ENCODE assay signal across 9 mouse cellular contexts in the genomic region with DNA sequence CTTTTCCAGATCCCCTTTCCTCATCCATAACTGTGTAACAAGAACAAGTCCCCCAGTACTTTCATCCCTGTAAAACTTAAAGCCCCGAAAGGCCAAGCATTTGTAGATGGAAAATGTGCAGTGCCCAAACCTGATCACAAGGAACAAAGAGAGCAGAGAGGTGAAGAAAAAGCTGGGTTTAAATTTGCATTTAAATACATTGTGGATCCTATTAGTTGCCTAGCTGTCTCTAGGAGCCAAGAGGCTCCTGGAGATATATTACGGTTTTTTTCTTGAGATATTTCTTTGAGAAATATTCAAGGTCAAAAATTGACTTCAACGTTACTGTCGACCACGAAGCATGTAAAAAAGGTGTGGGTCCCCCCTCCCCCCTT. TPM values are rescaled to one million over a fixed set of nuclear protein-coding genes. Genes with fewer than 3 reads are reported as not detected.
DNase-seq lines count a peak whose midpoint lies in the region; ATAC-seq and TF ChIP-seq lines count a peak whose summit lies in the region.
"Had no signal": no experiment of that assay in that cellular context is flagged by ENCODE, and none has a peak within 500 bp of the region (broad histone marks: within the 10 kb centered on the region; RNA-seq: fewer than 3 reads in every experiment).

No protein-coding gene starts in this region.

- TF ChIP-seq CTCF in bone marrow macrophage, adult 2 months (IDR thresholded peaks at IDR 0.05; ENCODE audit: low read depth, low read length) = no peak

- H3K9ac ChIP-seq in heart, embryonic 15.5 days = no peak overlapping the region
- H3K9ac ChIP-seq in hindbrain, embryonic 14.5 days = peak overlapping the region; percentile 7
- no peak overlapping the region for H3K9ac ChIP-seq in midbrain, embryonic 13.5 days (replicated peaks)

- H3K27me3 ChIP-seq in heart, embryonic 15.5 days = no peaks in the 10 kb centered on the region
- no peaks in the 10 kb centered on the region for H3K27me3 ChIP-seq in hindbrain, embryonic 14.5 days (ENCODE audit: control insufficient read depth, insufficient read depth, low read length)
- H3K27me3 ChIP-seq in midbrain, embryonic 13.5 days = no peaks in the 10 kb centered on the region

- WGBS in heart, embryonic 15.5 days = 49% methylated on average over 5 of the region's 5 CpGs
- WGBS in hindbrain, embryonic 14.5 days = 9% methylated on average over 5 of the region's 5 CpGs
- WGBS in midbrain, embryonic 13.5 days = 7% methylated on average over 5 of the region's 5 CpGs

- TF ChIP-seq POLR2A in bone marrow macrophage, adult 2 months (IDR thresholded peaks at IDR 0.05; ENCODE audit: borderline replicate concordance, low read depth, low read length) = no peak

- no peaks in the 10 kb centered on the region for H3K36me3 ChIP-seq in heart, embryonic 15.5 days
- no peaks in the 10 kb centered on the region for H3K36me3 ChIP-seq in hindbrain, embryonic 14.5 days (replicated peaks; ENCODE audit: control insufficient read depth, insufficient read depth)
- H3K36me3 ChIP-seq in midbrain, embryonic 13.5 days = no peaks in the 10 kb centered on the region

- peaks cover 19% of the 10 kb centered on the region for H3K4me1 ChIP-seq in heart, embryonic 15.5 days (replicated peaks)
- H3K4me1 ChIP-seq in bone marrow macrophage, adult 2 months (ENCODE audit: control insufficient read depth, insufficient read depth, low read length) = peaks cover 20% of the 10 kb centered on the region
- H3K4me1 ChIP-seq in hindbrain, embryonic 14.5 days (replicated peaks; ENCODE audit: control insufficient read depth, insufficient read depth, low read length) = peaks cover 34% of the 10 kb centered on the region
- peaks cover 40% of the 10 kb centered on the region for H3K4me1 ChIP-seq in midbrain, embryonic 13.5 days (replicated peaks)

- DNase-seq in heart, postnatal 36 days = no peak
- no peak for DNase-seq in hindbrain, embryonic 14.5 days (ENCODE audit: low spot score)
- DNase-seq in natural killer cell, adult 2 months (ENCODE audit: low spot score in 2 of 2) = no peak
- DNase-seq in spleen, postnatal 4 days (ENCODE audit: low spot score in 2 of 2) = no peak
- no peak for DNase-seq in layer of hippocampus, postnatal 36 days

- peak overlapping the region; percentile 81 for H3K4me2 ChIP-seq in heart, embryonic 15.5 days
- H3K4me2 ChIP-seq in hindbrain, embryonic 14.5 days (replicated peaks) = peak overlapping the region; percentile 45
- peak overlapping the region; percentile 36 for H3K4me2 ChIP-seq in midbrain, embryonic 13.5 days (replicated peaks)

- intact Hi-C loops in heart, postnatal 36 days (cut with DNase I) = loop anchor here (10.0 kb wide), 1 partner anchor 200 kb away; the partner anchor contains the start of genes Ctsa and Neurl2

- H3K27ac ChIP-seq in heart, embryonic 15.5 days = no peak overlapping the region
- no peak overlapping the region for H3K27ac ChIP-seq in bone marrow macrophage, adult 2 months (ENCODE audit: insufficient read depth, low read depth, low read length)
- peak overlapping the region; percentile 91 for H3K27ac ChIP-seq in hindbrain, embryonic 14.5 days
- peak overlapping the region; percentile 96 for H3K27ac ChIP-seq in midbrain, embryonic 13.5 days

- no peak for ATAC-seq in heart, embryonic 15.5 days (replicated peaks; ENCODE audit: insufficient number of reproducible peaks, insufficient read depth, low FRiP score, low read depth)
- no peak for ATAC-seq in hindbrain, embryonic 14.5 days (ENCODE audit: low FRiP score)
- ATAC-seq in midbrain, embryonic 13.5 days = no peak

- H3K4me3 ChIP-seq in heart, embryonic 15.5 days = peak overlapping the region; percentile 86
- H3K4me3 ChIP-seq in bone marrow macrophage, adult 2 months (ENCODE audit: insufficient read depth, low read length) = peak overlapping the region; percentile 76; the same call in 1 of the 2 replicates
- H3K4me3 ChIP-seq in hindbrain, embryonic 14.5 days (replicated peaks; ENCODE audit: low read length) = peak overlapping the region; percentile 93
- H3K4me3 ChIP-seq in midbrain, embryonic 13.5 days (replicated peaks) = peak overlapping the region; percentile 96; the same call in 1 of the 2 replicates

- H3K9me3 ChIP-seq in heart, embryonic 15.5 days (replicated peaks) = no peaks in the 10 kb centered on the region
- no peaks in the 10 kb centered on the region for H3K9me3 ChIP-seq in hindbrain, embryonic 14.5 days (ENCODE audit: control insufficient read depth, low read length)
- no peaks in the 10 kb centered on the region for H3K9me3 ChIP-seq in midbrain, embryonic 13.5 days

RNA-seq across cellular contexts. Expression of gene Ncoa5, which starts 0.4 kb away (rescaled TPM):
- polyA plus RNA-seq in heart, embryonic 15.5 days (2015; fragmentation: Nextera tagmentation; extraction: Ambion mirVana) = 38.6 and 44.6 TPM in 2 replicates
- 10 to 100 TPM; 17.7 to 18.3 TPM for total RNA-seq in heart, postnatal 36 days (2021)
- 29.5 and 33.0 TPM in 2 replicates for polyA plus RNA-seq in bone marrow macrophage, adult 2 months (2012; ENCODE audit: insufficient read depth, insufficient read length, missing spikeins)
- polyA plus RNA-seq in hindbrain, embryonic 14.5 days (2014; fragmentation: Nextera tagmentation; extraction: Ambion mirVana) = 83.1 and 89.0 TPM in 2 replicates
- 132 and 137 TPM in 2 replicates for polyA plus RNA-seq in midbrain, embryonic 13.5 days (2015; fragmentation: Nextera tagmentation; extraction: Ambion mirVana)
- total RNA-seq in layer of hippocampus, postnatal 36 days (2021) = 10 to 100 TPM; 56.8 to 66.3 TPM

RNA-seq across cellular contexts. Expression of gene Cd40, which starts 20.4 kb away (rescaled TPM):
- polyA plus RNA-seq in heart, embryonic 15.5 days (2015; fragmentation: Nextera tagmentation; extraction: Ambion mirVana) = 6.0 and 9.8 TPM in 2 replicates
- 1 to 10 TPM; 1.7 to 3.2 TPM for total RNA-seq in heart, postnatal 36 days (2021)
- polyA plus RNA-seq in bone marrow macrophage, adult 2 months (2012; ENCODE audit: insufficient read depth, insufficient read length, missing spikeins) = 20.4 and 29.2 TPM in 2 replicates
- polyA plus RNA-seq in hindbrain, embryonic 14.5 days (2014; fragmentation: Nextera tagmentation; extraction: Ambion mirVana) = 6.3 and 8.3 TPM in 2 replicates
- polyA plus RNA-seq in midbrain, embryonic 13.5 days (2015; fragmentation: Nextera tagmentation; extraction: Ambion mirVana) = 7.6 and 8.6 TPM in 2 replicates
- 1 to 10 TPM in 1 of 2 experiments, under 1 TPM in 1; 0.77 to 1.3 TPM for total RNA-seq in layer of hippocampus, postnatal 36 days (2021)

RNA-seq across cellular contexts. Expression of gene 1700025C18Rik, which starts 55.5 kb away (rescaled TPM):
- polyA plus RNA-seq in heart, embryonic 15.5 days (2015; fragmentation: Nextera tagmentation; extraction: Ambion mirVana) = not detected in 2 replicates
- not detected for total RNA-seq in heart, postnatal 36 days (2021)
- polyA plus RNA-seq in bone marrow macrophage, adult 2 months (2012; ENCODE audit: insufficient read depth, insufficient read length, missing spikeins) = not detected in 2 replicates
- not detected in 2 replicates for polyA plus RNA-seq in hindbrain, embryonic 14.5 days (2014; fragmentation: Nextera tagmentation; extraction: Ambion mirVana)
- not detected in 2 replicates for polyA plus RNA-seq in midbrain, embryonic 13.5 days (2015; fragmentation: Nextera tagmentation; extraction: Ambion mirVana)
- not detected for total RNA-seq in layer of hippocampus, postnatal 36 days (2021)
- total RNA-seq: ES-E14 had no signal

Comparison
In these comparisons a context has a peak if more than half of its experiments do, and no peak if none do; other contexts are left out.
1. H3K27ac ChIP-seq: peak in hindbrain, embryonic 14.5 days (single experiment) and midbrain, embryonic 13.5 days (single experiment); none in heart, embryonic 15.5 days (single experiment) and bone marrow macrophage, adult 2 months (single experiment).
2. Peak in every context shown above with its lines, with median percentiles within 50 percentile points of each other: H3K4me2 ChIP-seq and H3K4me3 ChIP-seq.